Mouse (Mus musculus): ENCODE measurements around the gene Clpsl2. TPM values are rescaled to one million over a fixed set of nuclear protein-coding genes. Genes with fewer than 3 reads are reported as not detected.

The Clpsl2 gene
- polyA plus RNA-seq (2014; fragmentation: Nextera tagmentation; extraction: Ambion mirVana): not detected in 2 replicates

DNA sequence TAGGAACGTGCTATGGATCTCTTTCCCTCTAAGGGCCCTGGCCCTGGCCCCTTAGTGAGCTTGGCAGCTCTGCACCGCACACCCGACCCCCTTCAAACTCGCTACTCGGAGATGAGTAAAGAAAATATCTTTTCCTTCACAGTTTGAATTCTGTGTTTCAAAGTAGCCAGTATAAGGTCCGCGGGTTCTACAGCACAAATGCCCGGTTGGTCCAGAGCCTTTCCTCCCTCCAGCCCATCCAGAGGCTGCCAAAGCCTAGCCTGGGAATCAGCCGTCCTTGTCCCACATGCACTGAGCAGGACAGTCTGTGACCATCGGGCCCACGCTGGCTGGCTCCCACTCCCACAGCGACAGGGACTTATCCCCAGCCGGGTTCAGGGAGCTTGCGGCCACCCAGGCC is at the start of gene Clpsl2:
TSS of gene Clpsl2 (plus strand) at position 301 of the 400 bp plus-strand sequence.
- Histone ChIP-seq H3K4me3 (ENCODE audit: low read depth, low read length) (no peak within 1 kb of the TSS), H3K4me1 (ENCODE audit: control insufficient read depth, insufficient read depth, low read length) (no peaks in the 10 kb centered on the region), H3K9me3 (replicated peaks; ENCODE audit: control insufficient read depth, low read length) (no peaks in the 10 kb centered on the region), H3K27ac (ENCODE audit: low read depth, low read length) (no peak within 1 kb of the TSS), H3K36me3 (ENCODE audit: control insufficient read depth, insufficient read depth, low read length) (no peaks in the 10 kb centered on the region), H3K4me2 (no peak within 1 kb of the TSS), H3K9ac (ENCODE audit: low read depth, low read length) (no peak within 1 kb of the TSS), H3K27me3 (ENCODE audit: control insufficient read depth, insufficient read depth, low read length) (no peaks in the 10 kb centered on the region)
- WGBS (ENCODE audit: insufficient replicate concordance): 67% methylated on average over 14 of the region's 14 CpGs
- ATAC-seq (replicated peaks; ENCODE audit: insufficient number of reproducible peaks, low FRiP score, low TSS enrichment): no peak

- 59% methylated on average over 3 of the region's 3 CpGs for WGBS (ENCODE audit: insufficient replicate concordance)
- Histone ChIP-seq H3K9ac (ENCODE audit: low read depth, low read length) (no peak overlapping the region), H3K4me1 (ENCODE audit: control insufficient read depth, insufficient read depth, low read length) (no peaks in the 10 kb centered on the region), H3K27ac (ENCODE audit: low read depth, low read length) (no peak overlapping the region), H3K27me3 (ENCODE audit: control insufficient read depth, insufficient read depth, low read length) (no peaks in the 10 kb centered on the region), H3K36me3 (ENCODE audit: control insufficient read depth, insufficient read depth, low read length) (no peaks in the 10 kb centered on the region), H3K9me3 (replicated peaks; ENCODE audit: control insufficient read depth, low read length) (no peaks in the 10 kb centered on the region), H3K4me2 (no peak overlapping the region), H3K4me3 (ENCODE audit: low read depth, low read length) (no peak overlapping the region)
- ATAC-seq (replicated peaks; ENCODE audit: insufficient number of reproducible peaks, low FRiP score, low TSS enrichment): no peak
Measured at GRCm38 (mm10) chr17:28500465-28500864, 48.7 kb upstream of the Clpsl2 start.

- Histone ChIP-seq H3K27ac (ENCODE audit: low read depth, low read length) (no peak overlapping the region), H3K4me3 (ENCODE audit: low read depth, low read length) (no peak overlapping the region), H3K4me1 (ENCODE audit: control insufficient read depth, insufficient read depth, low read length) (peaks cover 6% of the 10 kb centered on the region), H3K9me3 (replicated peaks; ENCODE audit: control insufficient read depth, low read length) (no peaks in the 10 kb centered on the region), H3K27me3 (ENCODE audit: control insufficient read depth, insufficient read depth, low read length) (no peaks in the 10 kb centered on the region), H3K9ac (ENCODE audit: low read depth, low read length) (no peak overlapping the region), H3K4me2 (no peak overlapping the region), H3K36me3 (ENCODE audit: control insufficient read depth, insufficient read depth, low read length) (no peaks in the 10 kb centered on the region)
- ATAC-seq (replicated peaks; ENCODE audit: insufficient number of reproducible peaks, low FRiP score, low TSS enrichment): no peak
- WGBS (ENCODE audit: insufficient replicate concordance): 48% methylated on average over 7 of the region's 7 CpGs
Measured at GRCm38 (mm10) chr17:28502196-28502821, 46.9 kb upstream of the Clpsl2 start.

DNA sequence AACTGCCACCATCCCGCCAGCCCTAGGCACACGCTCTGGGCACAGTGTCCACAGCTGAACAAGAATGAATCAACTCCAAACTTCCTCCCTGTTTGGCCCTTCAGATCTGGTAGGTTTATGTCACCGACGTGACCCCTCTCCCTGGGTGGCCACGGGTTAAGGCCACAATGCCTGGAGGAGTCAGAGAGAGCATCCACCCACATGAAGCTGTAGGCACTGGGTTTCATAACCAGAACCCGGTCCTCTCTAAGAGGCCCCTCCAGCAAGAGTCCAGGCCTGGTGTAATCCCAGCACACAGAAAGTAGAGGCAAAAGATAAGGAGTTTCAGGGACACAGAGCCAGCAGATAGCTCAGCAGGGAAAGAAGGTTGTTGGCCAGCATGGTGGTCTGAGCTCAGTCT is 45.0 kb upstream of the Clpsl2 start:
- H3K9me3 ChIP-seq (replicated peaks; ENCODE audit: control insufficient read depth, low read length): no peaks in the 10 kb centered on the region
- no peak overlapping the region for H3K4me2 ChIP-seq
- H3K27me3 ChIP-seq (ENCODE audit: control insufficient read depth, insufficient read depth, low read length): no peaks in the 10 kb centered on the region
- peaks cover 11% of the 10 kb centered on the region for H3K4me1 ChIP-seq (ENCODE audit: control insufficient read depth, insufficient read depth, low read length)
- no peak overlapping the region for H3K27ac ChIP-seq (ENCODE audit: low read depth, low read length)
- H3K4me3 ChIP-seq (ENCODE audit: low read depth, low read length): no peak overlapping the region
- H3K9ac ChIP-seq (ENCODE audit: low read depth, low read length): no peak overlapping the region
- no peak for ATAC-seq (replicated peaks; ENCODE audit: insufficient number of reproducible peaks, low FRiP score, low TSS enrichment)
- WGBS (ENCODE audit: insufficient replicate concordance): 78% methylated on average over 6 of the region's 6 CpGs
- no peaks in the 10 kb centered on the region for H3K36me3 ChIP-seq (ENCODE audit: control insufficient read depth, insufficient read depth, low read length)

DNA sequence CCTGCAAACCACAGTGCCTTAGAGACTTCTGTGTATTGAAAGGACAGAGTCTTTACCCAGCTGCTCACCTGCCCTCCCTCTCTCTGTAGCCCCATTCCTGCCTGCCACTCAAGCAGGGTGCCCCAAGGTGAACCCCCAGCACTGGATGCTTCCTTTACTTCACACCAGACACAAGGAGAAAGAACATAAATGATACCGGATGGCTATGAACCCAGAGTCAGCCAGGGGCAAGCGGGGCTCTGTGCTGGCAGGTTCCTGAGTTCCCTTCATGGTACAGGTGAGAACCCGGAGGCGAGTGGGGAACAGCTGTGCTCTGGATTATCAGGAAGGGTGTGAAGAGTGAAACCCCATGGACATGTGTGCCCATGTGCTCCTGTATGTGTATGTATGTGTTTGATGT is 43.6 kb upstream of the Clpsl2 start:
- Histone ChIP-seq H3K27ac (ENCODE audit: low read depth, low read length) (no peak overlapping the region), H3K9ac (ENCODE audit: low read depth, low read length) (no peak overlapping the region), H3K36me3 (ENCODE audit: control insufficient read depth, insufficient read depth, low read length) (no peaks in the 10 kb centered on the region), H3K4me1 (ENCODE audit: control insufficient read depth, insufficient read depth, low read length) (peaks cover 15% of the 10 kb centered on the region), H3K4me3 (ENCODE audit: low read depth, low read length) (no peak overlapping the region), H3K27me3 (ENCODE audit: control insufficient read depth, insufficient read depth, low read length) (no peaks in the 10 kb centered on the region), H3K4me2 (no peak overlapping the region), H3K9me3 (replicated peaks; ENCODE audit: control insufficient read depth, low read length) (no peaks in the 10 kb centered on the region)
- WGBS (ENCODE audit: insufficient replicate concordance): 80% methylated on average over 4 of the region's 4 CpGs
- no peak for ATAC-seq (replicated peaks; ENCODE audit: insufficient number of reproducible peaks, low FRiP score, low TSS enrichment)

- ATAC-seq (replicated peaks; ENCODE audit: insufficient number of reproducible peaks, low FRiP score, low TSS enrichment): no peak
- Histone ChIP-seq H3K27ac (ENCODE audit: low read depth, low read length) (no peak overlapping the region), H3K9ac (ENCODE audit: low read depth, low read length) (no peak overlapping the region), H3K4me1 (ENCODE audit: control insufficient read depth, insufficient read depth, low read length) (peaks cover 21% of the 10 kb centered on the region), H3K36me3 (ENCODE audit: control insufficient read depth, insufficient read depth, low read length) (no peaks in the 10 kb centered on the region), H3K4me2 (no peak overlapping the region), H3K27me3 (ENCODE audit: control insufficient read depth, insufficient read depth, low read length) (no peaks in the 10 kb centered on the region), H3K9me3 (replicated peaks; ENCODE audit: control insufficient read depth, low read length) (no peaks in the 10 kb centered on the region), H3K4me3 (ENCODE audit: low read depth, low read length) (no peak overlapping the region)
- 11% methylated on average over 5 of the region's 5 CpGs for WGBS (ENCODE audit: insufficient replicate concordance)
Measured at GRCm38 (mm10) chr17:28506895-28507294, 42.3 kb upstream of the Clpsl2 start.

- Histone ChIP-seq H3K27me3 (ENCODE audit: control insufficient read depth, insufficient read depth, low read length) (no peaks in the 10 kb centered on the region), H3K4me2 (no peak overlapping the region), H3K4me1 (ENCODE audit: control insufficient read depth, insufficient read depth, low read length) (peaks cover 21% of the 10 kb centered on the region), H3K9ac (ENCODE audit: low read depth, low read length) (no peak overlapping the region; the same call in 1 of the 2 replicates), H3K4me3 (ENCODE audit: low read depth, low read length) (no peak overlapping the region), H3K9me3 (replicated peaks; ENCODE audit: control insufficient read depth, low read length) (no peaks in the 10 kb centered on the region), H3K27ac (ENCODE audit: low read depth, low read length) (no peak overlapping the region), H3K36me3 (ENCODE audit: control insufficient read depth, insufficient read depth, low read length) (no peaks in the 10 kb centered on the region)
- no peak for ATAC-seq (replicated peaks; ENCODE audit: insufficient number of reproducible peaks, low FRiP score, low TSS enrichment)
- WGBS (ENCODE audit: insufficient replicate concordance): 10% methylated on average over 5 of the region's 5 CpGs
Measured at GRCm38 (mm10) chr17:28507496-28507895, 41.7 kb upstream of the Clpsl2 start.

- H3K27me3 ChIP-seq (ENCODE audit: control insufficient read depth, insufficient read depth, low read length): peaks cover 11% of the 10 kb centered on the region; the same call in 1 of the 2 replicates
- no peak for ATAC-seq (replicated peaks; ENCODE audit: insufficient number of reproducible peaks, low FRiP score, low TSS enrichment)
- WGBS (ENCODE audit: insufficient replicate concordance): 4% methylated on average over 28 of the region's 28 CpGs
- no peaks in the 10 kb centered on the region for H3K9me3 ChIP-seq (replicated peaks; ENCODE audit: control insufficient read depth, low read length)
- peaks cover 21% of the 10 kb centered on the region for H3K4me1 ChIP-seq (ENCODE audit: control insufficient read depth, insufficient read depth, low read length)
- peak overlapping the region; percentile 58 for H3K9ac ChIP-seq (ENCODE audit: low read depth, low read length)
- H3K4me2 ChIP-seq: peak overlapping the region; percentile 63
- peak overlapping the region; percentile 24 for H3K4me3 ChIP-seq (ENCODE audit: low read depth, low read length)
- H3K36me3 ChIP-seq (ENCODE audit: control insufficient read depth, insufficient read depth, low read length): no peaks in the 10 kb centered on the region
- peak overlapping the region; percentile 35 for H3K27ac ChIP-seq (ENCODE audit: low read depth, low read length)
Measured at GRCm38 (mm10) chr17:28510445-28511342, 38.5 kb upstream of the Clpsl2 start.

Measured in heart, embryonic 11.5 days (tissue).